Comparison of ENCODE assay signal across 9 mouse cellular contexts in genomic region chr9:111055800-111056518, GRCm38 (mm10). TPM values are rescaled to one million over a fixed set of nuclear protein-coding genes. Genes with fewer than 3 reads are reported as not detected.
DNase-seq lines count a peak whose midpoint lies in the region; ATAC-seq lines count a peak whose summit lies in the region.
"Had no signal": no experiment of that assay in that cellular context is flagged by ENCODE, and none has a peak within 500 bp of the region (broad histone marks: within the 10 kb centered on the region; RNA-seq: fewer than 3 reads in every experiment).

No protein-coding gene starts in this region.

- peak overlapping the region; percentile 35 for H3K4me3 ChIP-seq in limb, embryonic 13.5 days

- peaks cover 22% of the 10 kb centered on the region for H3K4me1 ChIP-seq in limb, embryonic 13.5 days

- no peaks in the 10 kb centered on the region for H3K9me3 ChIP-seq in limb, embryonic 13.5 days

- peak; percentile 15 for ATAC-seq in erythroid progenitor cell, adult 5-6 weeks (replicated peaks; ENCODE audit: low FRiP score, poor library complexity, severe bottlenecking)
- ATAC-seq in limb, embryonic 13.5 days (ENCODE audit: low FRiP score, low read depth), result no peak

- no peaks in the 10 kb centered on the region for H3K27me3 ChIP-seq in limb, embryonic 13.5 days

- intact Hi-C loops in left cerebral cortex, postnatal 36 days (cut with DNase I), result no loop called here

- DNase-seq in thymus, postnatal 4 days, result peak; percentile 22
- no peak for DNase-seq in thymus, postnatal 0 days (ENCODE audit: low spot score)
- DNase-seq in natural killer cell, adult 2 months (ENCODE audit: low spot score in 2 of 2), result peak; percentile 16 to 19
- DNase-seq in adrenal gland, postnatal 36 days, result no peak
- DNase-seq in left cerebral cortex, postnatal 36 days (ENCODE audit: low spot score in 2 of 2), result no peak
- DNase-seq in left cerebral cortex, adult 18-20 months (ENCODE audit: low spot score in 2 of 2), result no peak

- peak overlapping the region; percentile 48 for H3K9ac ChIP-seq in limb, embryonic 13.5 days

- H3K27ac ChIP-seq in limb, embryonic 13.5 days, result no peak overlapping the region

- 65% methylated on average over 29 of the region's 29 CpGs for WGBS in limb, embryonic 13.5 days

- peak overlapping the region; percentile 66 for H3K4me2 ChIP-seq in limb, embryonic 13.5 days (replicated peaks)

- H3K36me3 ChIP-seq in limb, embryonic 13.5 days, result no peaks in the 10 kb centered on the region

RNA-seq across cellular contexts. Expression of gene Ccrl2, which starts 1.4 kb away (rescaled TPM):
- polyA plus RNA-seq in thymus, postnatal 0 days (2015; fragmentation: Nextera tagmentation; extraction: Ambion mirVana), result 1.6 and 2.5 TPM in 2 replicates
- total RNA-seq in erythroid progenitor cell, adult 5-6 weeks (2015; ENCODE audit: low replicate concordance), result 11.5 and 13.8 TPM in 2 replicates
- total RNA-seq in erythroid progenitor cell, adult 5-6 weeks (2017; ENCODE audit: low replicate concordance), result 25.2 and 26.2 TPM in 2 replicates
- 0.33 and 0.68 TPM in 2 replicates for polyA plus RNA-seq in limb, embryonic 13.5 days (2015; fragmentation: Nextera tagmentation; extraction: Ambion mirVana)
- total RNA-seq in adrenal gland, postnatal 36 days (2021), result 1 to 10 TPM; 7.2 to 9.2 TPM
- under 1 TPM; 0.49 to 0.84 TPM for total RNA-seq in left cerebral cortex, postnatal 36 days (2021)
- total RNA-seq in left cerebral cortex, adult 18-20 months (2021), result 1 to 10 TPM in 1 of 2 experiments, under 1 TPM in 1; 0.82 to 1.2 TPM

RNA-seq across cellular contexts. Expression of gene Ltf, which starts 36.9 kb away (rescaled TPM):
- polyA plus RNA-seq in thymus, postnatal 0 days (2015; fragmentation: Nextera tagmentation; extraction: Ambion mirVana), result 2.4 and 8.0 TPM in 2 replicates
- 420 and 461 TPM in 2 replicates for total RNA-seq in erythroid progenitor cell, adult 5-6 weeks (2015; ENCODE audit: low replicate concordance)
- total RNA-seq in erythroid progenitor cell, adult 5-6 weeks (2017; ENCODE audit: low replicate concordance), result 308 and 520 TPM in 2 replicates
- 0.69 and 0.73 TPM in 2 replicates for polyA plus RNA-seq in limb, embryonic 13.5 days (2015; fragmentation: Nextera tagmentation; extraction: Ambion mirVana)
- total RNA-seq in adrenal gland, postnatal 36 days (2021), result 1 to 10 TPM in 1 of 2 experiments, under 1 TPM in 1; 0.66 to 1.1 TPM
- total RNA-seq in left cerebral cortex, postnatal 36 days (2021), result under 1 TPM in 1 of 2 experiments, not detected in 1; 0.94 TPM
- under 1 TPM in 1 of 2 experiments, not detected in 1; 0.72 TPM for total RNA-seq in left cerebral cortex, adult 18-20 months (2021)
- total RNA-seq: gastrocnemius, postnatal 36 days had no signal

Comparison
In these comparisons a context has a peak if more than half of its experiments do, and no peak if none do; other contexts are left out.
1. DNase-seq: peak in thymus, postnatal 4 days (single experiment) and natural killer cell, adult 2 months (2 of 2); none in thymus, postnatal 0 days (single experiment), adrenal gland, postnatal 36 days (0 of 2), left cerebral cortex, postnatal 36 days (0 of 2) and left cerebral cortex, adult 18-20 months (0 of 2).
2. RNA of gene Ltf, which starts 36.9 kb away (total RNA-seq): 308 to 520 TPM in erythroid progenitor cell, adult 5-6 weeks; 0.66 to 1.1 TPM in adrenal gland, postnatal 36 days, 0.94 TPM in left cerebral cortex, postnatal 36 days and 0.72 TPM in left cerebral cortex, adult 18-20 months; every median in the first group is over 100 times any median in the second.